Comparison of ENCODE assay signal across 7 mouse cellular contexts in the genomic region with DNA sequence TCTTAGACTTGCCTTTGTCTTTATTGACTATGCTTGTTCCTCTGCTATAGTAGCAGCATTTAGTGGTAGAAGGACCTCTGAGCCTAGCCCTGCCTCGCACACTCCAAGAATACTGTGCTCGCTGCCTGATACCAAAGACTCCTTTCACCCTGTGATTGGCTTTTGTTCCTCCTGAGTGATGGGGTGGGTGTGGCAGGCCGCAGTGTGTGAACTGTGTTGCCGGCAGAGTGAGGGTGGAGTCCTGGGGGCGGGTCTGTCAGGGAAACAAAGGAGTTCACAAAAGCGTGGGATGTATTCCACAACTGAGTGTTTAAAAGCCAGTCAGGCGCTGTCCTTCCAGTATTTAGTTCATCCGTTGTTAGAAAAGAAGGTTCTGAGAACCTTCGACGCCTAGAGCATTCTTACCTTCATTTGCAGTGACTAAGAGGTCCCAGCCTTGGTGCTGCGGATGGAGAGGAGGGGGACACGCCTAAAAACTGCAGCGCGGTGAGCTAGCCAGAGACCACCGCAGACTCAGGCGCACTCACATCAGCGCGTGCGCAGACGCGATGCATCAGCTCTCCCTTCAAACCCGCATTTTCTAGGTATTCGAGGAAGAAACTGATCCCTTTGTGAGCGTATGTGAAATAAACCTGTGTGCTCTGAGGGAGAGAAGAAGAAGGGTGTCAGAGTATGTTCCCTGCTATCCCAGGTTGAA. TPM values are rescaled to one million over a fixed set of nuclear protein-coding genes. Genes with fewer than 3 reads are reported as not detected.
DNase-seq lines count a peak whose midpoint lies in the region; ATAC-seq and TF ChIP-seq lines count a peak whose summit lies in the region.

No protein-coding gene starts in this region.

- in situ Hi-C loops in ES-E14 (cut with MboI; ENCODE audit: low sequenced_read_pairs in 2 of 2, unreplicated experiment in 2 of 2) = no loop called here

- ATAC-seq in CD4-positive, CD25-positive, alpha-beta regulatory T cell, adult 4 months = peak; percentile 57
- ATAC-seq in embryonic facial prominence, embryonic 14.5 days (ENCODE audit: low read depth) = peak; percentile 71
- peak; percentile 43; the same call in 1 of the 2 replicates for ATAC-seq in limb, embryonic 12.5 days (ENCODE audit: insufficient number of reproducible peaks, insufficient read depth, low FRiP score, low TSS enrichment, low read depth)

- WGBS in embryonic facial prominence, embryonic 14.5 days = under 1% methylated on average over 24 of the region's 24 CpGs
- under 1% methylated on average over 24 of the region's 24 CpGs for WGBS in limb, embryonic 12.5 days
- under 1% methylated on average over 24 of the region's 24 CpGs for WGBS in midbrain, embryonic 10.5 days

- H3K9me3 ChIP-seq in ES-E14 (ENCODE audit: control insufficient read depth, insufficient read depth, low read depth, low read length) = no peaks in the 10 kb centered on the region
- H3K9me3 ChIP-seq in embryonic facial prominence, embryonic 14.5 days (ENCODE audit: control insufficient read depth, low read length) = no peaks in the 10 kb centered on the region
- H3K9me3 ChIP-seq in limb, embryonic 12.5 days = no peaks in the 10 kb centered on the region
- H3K9me3 ChIP-seq in midbrain, embryonic 10.5 days (replicated peaks) = no peaks in the 10 kb centered on the region

- peaks cover 11% of the 10 kb centered on the region for H3K36me3 ChIP-seq in ES-E14 (ENCODE audit: control insufficient read depth, insufficient read depth, low read length, poor library complexity, severe bottlenecking)
- no peaks in the 10 kb centered on the region for H3K36me3 ChIP-seq in embryonic facial prominence, embryonic 14.5 days (ENCODE audit: control insufficient read depth, insufficient read depth, low read length)
- H3K36me3 ChIP-seq in limb, embryonic 12.5 days = peaks cover 4% of the 10 kb centered on the region; the same call in 1 of the 2 replicates
- H3K36me3 ChIP-seq in midbrain, embryonic 10.5 days = peaks cover 28% of the 10 kb centered on the region

- peak overlapping the region; percentile 2; the same call in 1 of the 2 replicates for H3K9ac ChIP-seq in ES-E14 (ENCODE audit: insufficient read depth, low read depth, low read length, poor library complexity, severe bottlenecking)
- H3K9ac ChIP-seq in embryonic facial prominence, embryonic 14.5 days (ENCODE audit: low read depth, low read length) = peak overlapping the region; percentile 80
- peak overlapping the region; percentile 61 for H3K9ac ChIP-seq in limb, embryonic 12.5 days (replicated peaks)

- H3K4me1 ChIP-seq in ES-E14 (ENCODE audit: control insufficient read depth in 2 of 2, insufficient read depth in 2 of 2, low read length in 2 of 2, poor library complexity in 1 of 2) = peaks cover 5 to 19% of the 10 kb centered on the region in 2 experiments; a peak in 3 of 4 replicates
- peaks cover 33% of the 10 kb centered on the region for H3K4me1 ChIP-seq in embryonic facial prominence, embryonic 14.5 days (ENCODE audit: control insufficient read depth, insufficient read depth, low read length)
- peaks cover 47% of the 10 kb centered on the region for H3K4me1 ChIP-seq in limb, embryonic 12.5 days (replicated peaks)
- peaks cover 80% of the 10 kb centered on the region for H3K4me1 ChIP-seq in midbrain, embryonic 10.5 days

- intact Hi-C loops in heart, postnatal 25 days (cut with DNase I) = no loop called here

- peak overlapping the region; percentile 79 to 95 for H3K4me3 ChIP-seq in ES-E14 (ENCODE audit: insufficient read depth in 1 of 2, low read depth in 1 of 2, low read length in 2 of 2, poor library complexity in 1 of 2, severe bottlenecking in 1 of 2)
- peak overlapping the region; percentile 75 for H3K4me3 ChIP-seq in embryonic facial prominence, embryonic 14.5 days (ENCODE audit: low read depth, low read length)
- H3K4me3 ChIP-seq in limb, embryonic 12.5 days (replicated peaks) = peak overlapping the region; percentile 64
- H3K4me3 ChIP-seq in midbrain, embryonic 10.5 days = peak overlapping the region; percentile 79

- DNase-seq in ES-E14 (ENCODE audit: low read depth, low spot score) = peak; percentile 96
- peak; percentile 92 for DNase-seq in embryonic facial prominence, embryonic 14.5 days (ENCODE audit: low spot score)
- DNase-seq in heart, postnatal 25 days (ENCODE audit: low spot score) = peak; percentile 29
- DNase-seq in midbrain, embryonic 10.5 days (ENCODE audit: low spot score) = peak; percentile 91
- peak; percentile 62 to 66 for DNase-seq in thymus, postnatal 10 days (ENCODE audit: low spot score in 2 of 2)

- no peaks in the 10 kb centered on the region for H3K27me3 ChIP-seq in embryonic facial prominence, embryonic 14.5 days (replicated peaks; ENCODE audit: control insufficient read depth, insufficient read depth, low read length)
- H3K27me3 ChIP-seq in limb, embryonic 12.5 days = peaks cover 13% of the 10 kb centered on the region
- H3K27me3 ChIP-seq in midbrain, embryonic 10.5 days (ENCODE audit: low read depth, poor library complexity, severe bottlenecking) = no peaks in the 10 kb centered on the region

- H3K27ac ChIP-seq in ES-E14 (ENCODE audit: insufficient read depth, low read depth, low read length, poor library complexity, severe bottlenecking) = peak overlapping the region; percentile 69
- H3K27ac ChIP-seq in embryonic facial prominence, embryonic 14.5 days (replicated peaks; ENCODE audit: low read depth, low read length) = peak overlapping the region; percentile 88
- H3K27ac ChIP-seq in limb, embryonic 12.5 days = peak overlapping the region; percentile 84
- H3K27ac ChIP-seq in midbrain, embryonic 10.5 days (replicated peaks) = peak overlapping the region; percentile 99

- peak overlapping the region; percentile 85 for H3K4me2 ChIP-seq in embryonic facial prominence, embryonic 14.5 days (ENCODE audit: low read depth, low read length)
- peak overlapping the region; percentile 78 for H3K4me2 ChIP-seq in limb, embryonic 12.5 days

TF ChIP-seq in ES-E14, 5 proteins besides CTCF, POLR2A, EP300 and RAD21:
- TF ChIP-seq MAFK (IDR thresholded peaks at IDR 0.05; ENCODE audit: insufficient read depth, low read depth, low read length) = no peak
- TF ChIP-seq ZC3H11A (IDR thresholded peaks at IDR 0.05; ENCODE audit: borderline replicate concordance, low read depth, low read length) = no peak
- TF ChIP-seq CHD2 (IDR thresholded peaks at IDR 0.05; ENCODE audit: low read depth, low read length) = no peak
- no peak for TF ChIP-seq HCFC1 (IDR thresholded peaks at IDR 0.05; ENCODE audit: borderline replicate concordance, insufficient read depth, low read length)
- TF ChIP-seq ZNF384 (IDR thresholded peaks at IDR 0.05; ENCODE audit: low read depth, low read length) = no peak

RNA-seq across cellular contexts. Expression of gene Tubb2b, which starts 0.9 kb away (rescaled TPM):
- polyA plus RNA-seq in CD4-positive, CD25-positive, alpha-beta regulatory T cell, adult 4 months (2017; shearing (Covaris generic)) = under 1 TPM; 0.59 to 0.72 TPM
- 122 and 139 TPM in 2 replicates for total RNA-seq in ES-E14 (2012; rRNA removed)
- polyA plus RNA-seq in embryonic facial prominence, embryonic 14.5 days (2014; fragmentation: Nextera tagmentation; extraction: Ambion mirVana) = 51.3 and 52.1 TPM in 2 replicates
- total RNA-seq in heart, postnatal 25 days (2021) = 1 to 10 TPM; 4.1 to 5.6 TPM
- 25.6 and 27.1 TPM in 2 replicates for polyA plus RNA-seq in limb, embryonic 12.5 days (2016; fragmentation: Nextera tagmentation; extraction: Ambion mirVana)
- polyA plus RNA-seq in midbrain, embryonic 10.5 days (2016; fragmentation: Nextera tagmentation; extraction: Ambion mirVana) = 202 and 279 TPM in 2 replicates

RNA-seq across cellular contexts. Expression of gene Psmg4, which starts 31.6 kb away (rescaled TPM):
- polyA plus RNA-seq in CD4-positive, CD25-positive, alpha-beta regulatory T cell, adult 4 months (2017; shearing (Covaris generic)) = 10 to 100 TPM; 36.0 to 41.4 TPM
- total RNA-seq in ES-E14 (2012; rRNA removed) = 80.1 and 99.8 TPM in 2 replicates
- 76.0 and 76.5 TPM in 2 replicates for polyA plus RNA-seq in embryonic facial prominence, embryonic 14.5 days (2014; fragmentation: Nextera tagmentation; extraction: Ambion mirVana)
- total RNA-seq in heart, postnatal 25 days (2021) = 10 to 100 TPM; 22.9 to 29.7 TPM
- polyA plus RNA-seq in limb, embryonic 12.5 days (2016; fragmentation: Nextera tagmentation; extraction: Ambion mirVana) = 102 and 106 TPM in 2 replicates
- 122 and 124 TPM in 2 replicates for polyA plus RNA-seq in midbrain, embryonic 10.5 days (2016; fragmentation: Nextera tagmentation; extraction: Ambion mirVana)

RNA-seq across cellular contexts. Expression of gene Tubb2a, which starts 53.4 kb away (rescaled TPM):
- polyA plus RNA-seq in CD4-positive, CD25-positive, alpha-beta regulatory T cell, adult 4 months (2017; shearing (Covaris generic)) = 10 to 100 TPM; 17.8 to 20.1 TPM
- total RNA-seq in ES-E14 (2012; rRNA removed) = 35.6 and 62.2 TPM in 2 replicates
- 268 and 303 TPM in 2 replicates for polyA plus RNA-seq in embryonic facial prominence, embryonic 14.5 days (2014; fragmentation: Nextera tagmentation; extraction: Ambion mirVana)
- total RNA-seq in heart, postnatal 25 days (2021) = 10 to 100 TPM; 55.0 to 57.4 TPM
- polyA plus RNA-seq in limb, embryonic 12.5 days (2016; fragmentation: Nextera tagmentation; extraction: Ambion mirVana) = 79.8 and 80.1 TPM in 2 replicates
- polyA plus RNA-seq in midbrain, embryonic 10.5 days (2016; fragmentation: Nextera tagmentation; extraction: Ambion mirVana) = 242 and 377 TPM in 2 replicates

Comparison
In these comparisons a context has a peak if more than half of its experiments do, and no peak if none do; other contexts are left out.
1. Peak in every context shown above with its lines: DNase-seq, ATAC-seq, H3K4me3 ChIP-seq and H3K27ac ChIP-seq.
2. DNase-seq: peak in every context shown above with its lines; median percentile 96 in ES-E14; 92 in embryonic facial prominence, embryonic 14.5 days; 91 in midbrain, embryonic 10.5 days; 64 in thymus, postnatal 10 days; 29 in heart, postnatal 25 days.
3. H3K9ac ChIP-seq: peak in every context shown above with its lines; median percentile 80 in embryonic facial prominence, embryonic 14.5 days; 61 in limb, embryonic 12.5 days; 2 in ES-E14.
4. RNA of gene Tubb2b, which starts 0.9 kb away (polyA plus RNA-seq): 202 to 279 TPM in midbrain, embryonic 10.5 days, 51.3 to 52.1 TPM in embryonic facial prominence, embryonic 14.5 days and 25.6 to 27.1 TPM in limb, embryonic 12.5 days; 0.59 to 0.72 TPM in CD4-positive, CD25-positive, alpha-beta regulatory T cell, adult 4 months; every median in the first group is over 10 times any median in the second.